Mouse (Mus musculus): ENCODE measurements around the gene Ndufs1.
A peak's percentile ranks its signal among the peaks of the same experiment; 100 is the strongest.

Ndufs1 gene

DNA sequence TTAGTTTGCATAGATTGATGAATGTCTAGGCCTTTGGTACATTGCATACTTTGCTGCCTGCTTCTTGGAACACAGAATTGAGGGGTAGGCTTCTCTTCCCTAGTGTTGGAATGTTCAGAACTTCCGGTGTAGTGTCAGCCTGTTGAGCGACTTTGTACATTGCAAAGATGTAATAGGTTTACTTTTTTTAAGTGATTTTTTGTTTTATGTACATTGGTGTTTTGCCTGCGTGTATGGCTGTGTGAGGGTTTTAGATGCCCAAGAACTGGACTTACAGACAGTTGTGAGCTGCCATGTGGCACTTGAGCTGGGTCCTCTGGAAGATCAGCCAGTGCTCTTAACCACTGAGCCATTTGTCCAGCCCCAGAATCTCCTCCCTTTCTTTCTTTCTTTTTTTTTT, 61.1 kb downstream of the Ndufs1 start:
- no peak for DNase-seq (ENCODE audit: low spot score in 2 of 2)

DNA sequence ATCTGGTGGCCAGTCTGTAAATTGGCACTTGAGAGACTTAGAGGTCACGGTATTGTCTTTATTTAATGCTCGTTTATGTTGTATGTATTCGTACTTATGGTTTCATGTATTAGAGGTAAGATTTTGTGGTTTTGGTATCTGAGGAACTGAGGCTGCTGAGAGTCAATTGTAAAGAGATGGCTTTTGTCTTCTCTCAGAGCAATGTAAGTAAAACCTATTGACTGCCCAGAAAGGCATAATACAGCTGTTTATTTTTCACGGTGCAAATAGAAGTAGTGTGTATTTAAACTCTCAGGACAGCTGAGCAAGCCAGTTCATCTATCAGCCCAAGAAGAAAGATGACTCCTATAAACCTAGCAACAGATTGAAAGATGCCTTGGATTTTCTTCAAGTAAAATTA, 61.5 kb downstream of the Ndufs1 start:
- no peak for DNase-seq (ENCODE audit: low spot score in 2 of 2)

DNA sequence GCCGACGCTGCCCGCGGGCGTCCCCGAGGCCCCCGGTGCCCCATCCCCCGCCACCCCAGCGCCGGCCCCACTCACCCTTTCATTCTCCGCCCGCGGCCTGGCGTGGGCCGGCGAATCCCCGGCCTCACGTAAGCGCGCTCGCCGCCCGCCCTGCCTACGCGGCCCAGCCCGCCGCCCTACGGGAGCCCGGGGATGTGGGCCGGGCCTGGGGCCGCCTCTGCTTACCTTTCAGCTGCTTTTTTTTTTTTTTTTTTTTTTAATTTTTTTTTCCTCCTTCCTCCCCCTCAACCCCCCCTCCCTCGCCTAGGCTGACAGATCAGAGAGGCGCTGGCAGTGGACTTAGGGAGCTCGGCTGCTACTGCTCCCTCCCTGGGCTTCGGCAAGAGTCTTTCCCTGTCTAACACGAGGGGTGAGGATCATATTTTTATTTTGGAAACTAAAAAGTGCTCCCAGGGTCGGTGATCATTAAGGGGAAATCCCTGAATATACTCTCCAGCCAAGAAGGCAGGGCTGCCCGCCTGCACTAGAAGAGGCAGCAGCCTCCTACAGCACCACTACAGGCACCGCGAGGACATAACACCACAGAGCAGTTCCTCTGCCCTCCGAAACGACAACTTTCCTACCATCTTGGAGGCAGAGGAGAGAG, 62.4 kb downstream of the Ndufs1 start, which contains the start of gene Ino80d:
Gene Ino80d (minus strand): TSS at position 532 of the 646 bp plus-strand sequence.
- DNase-seq (ENCODE audit: low spot score in 2 of 2), result peak; percentile 49 to 72

GRCm38 (mm10) chr1:63113274-63114135, 63.1 kb downstream of the Ndufs1 start:
- peak in 1 of 2 experiments; percentile 52 for DNase-seq (ENCODE audit: low spot score in 2 of 2)

GRCm38 (mm10) chr1:63112865-63113261, 63.8 kb downstream of the Ndufs1 start:
- DNase-seq (ENCODE audit: low spot score in 2 of 2), result peak in 1 of 2 experiments; percentile 16

DNA sequence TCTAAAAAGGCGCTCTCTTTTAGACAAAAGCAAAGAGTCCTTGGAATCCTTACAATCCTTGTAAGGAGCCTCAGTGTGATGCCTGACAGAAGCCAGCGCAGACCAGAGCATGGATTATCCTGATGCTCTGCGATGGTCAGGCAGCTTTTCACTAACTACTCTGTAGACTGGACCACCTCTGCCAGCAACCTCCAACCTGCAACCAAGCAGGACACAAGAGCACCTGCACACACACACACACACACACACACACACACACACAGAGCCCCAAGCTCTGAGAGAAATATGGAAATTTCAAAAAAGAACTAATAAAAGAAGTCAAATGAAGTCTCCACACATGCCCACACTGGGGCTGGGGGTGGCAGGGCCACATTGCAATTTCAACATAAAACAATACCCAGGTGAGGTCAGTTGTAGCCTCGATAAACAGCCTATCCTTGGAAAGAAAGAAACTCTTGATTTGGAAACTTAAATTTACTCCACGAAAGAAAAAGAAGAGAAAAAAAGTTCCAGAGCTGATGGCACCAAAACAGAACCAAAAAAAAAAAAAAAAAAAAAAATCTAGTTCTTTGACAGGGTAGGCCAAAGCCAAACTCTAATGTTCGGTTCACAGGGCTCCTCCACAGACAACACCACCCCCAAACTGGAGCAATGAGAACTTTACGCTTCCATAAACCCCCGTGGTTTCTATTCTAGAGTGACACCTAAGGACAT, 64.3 kb downstream of the Ndufs1 start:
- DNase-seq (ENCODE audit: low spot score in 2 of 2), result no peak

DNA sequence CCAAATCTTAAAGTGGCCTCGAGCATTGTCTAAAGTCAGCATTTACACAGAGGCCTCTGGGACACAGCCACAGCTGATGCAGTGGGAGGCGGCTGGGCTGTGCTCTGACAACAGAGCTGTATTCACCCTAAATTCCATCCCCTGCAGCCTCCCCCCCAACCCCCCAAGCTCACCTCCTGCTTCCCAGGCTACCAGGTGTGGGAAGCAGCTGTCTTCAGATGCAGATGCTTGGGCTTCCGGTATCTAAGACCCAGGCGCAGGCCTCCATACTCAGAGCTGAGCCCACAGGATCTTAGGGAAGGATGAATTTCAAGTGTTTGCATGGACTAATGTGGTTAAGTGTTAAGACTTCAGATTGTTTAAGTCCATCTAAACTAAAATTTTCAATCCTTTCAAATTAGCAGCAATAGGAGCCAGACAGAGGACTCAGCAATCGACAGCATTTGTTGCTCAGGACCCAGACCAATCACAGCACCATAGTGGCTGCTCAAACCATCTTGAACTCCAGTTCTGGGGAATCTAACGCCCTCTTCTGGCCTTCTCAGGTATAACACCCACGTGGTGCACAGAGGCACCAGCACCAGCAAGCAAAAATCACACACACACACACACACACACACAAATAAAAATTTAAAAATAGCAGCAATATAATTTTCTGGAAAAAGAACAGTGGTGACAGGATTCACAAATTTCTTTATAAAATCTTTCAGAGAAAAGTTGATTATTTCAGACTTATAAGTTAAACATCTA, 65.9 kb downstream of the Ndufs1 start:
- peak in 1 of 2 experiments; percentile 40 for DNase-seq (ENCODE audit: low spot score in 2 of 2)

DNA sequence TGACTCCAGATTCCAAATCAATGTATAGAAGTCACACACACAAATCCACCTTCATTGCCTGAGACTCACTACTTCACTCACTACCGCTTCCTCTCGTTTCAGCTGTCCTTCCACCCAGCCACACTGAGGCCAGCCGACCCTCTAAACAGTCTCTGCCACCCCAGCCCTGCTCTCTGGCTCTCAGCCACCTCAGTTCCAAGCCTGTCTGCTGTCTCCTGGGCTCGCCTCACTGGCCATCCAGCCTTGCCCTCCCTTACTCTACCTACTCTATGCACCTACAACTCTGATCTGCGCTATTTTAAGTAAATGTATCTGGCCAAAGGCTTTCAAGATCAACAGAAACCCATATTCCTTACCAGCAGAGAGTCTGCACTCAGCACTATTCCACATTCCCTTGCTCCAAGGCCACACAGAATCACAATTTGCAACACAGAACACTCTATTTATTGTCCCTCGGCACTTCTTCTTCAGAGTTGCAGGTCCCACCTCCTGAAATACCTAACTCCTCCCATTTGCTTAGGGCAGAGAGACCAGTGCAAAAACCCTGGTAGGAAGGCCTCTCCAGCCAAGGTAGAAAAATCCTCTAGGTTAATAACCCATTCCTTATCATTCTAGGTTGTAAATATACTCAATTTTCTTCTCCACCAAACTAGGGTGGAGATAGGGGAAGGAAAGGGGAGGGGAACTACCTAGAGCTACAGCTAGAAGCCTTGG, 68.9 kb downstream of the Ndufs1 start:
- DNase-seq (ENCODE audit: low spot score in 2 of 2), result no peak

DNA sequence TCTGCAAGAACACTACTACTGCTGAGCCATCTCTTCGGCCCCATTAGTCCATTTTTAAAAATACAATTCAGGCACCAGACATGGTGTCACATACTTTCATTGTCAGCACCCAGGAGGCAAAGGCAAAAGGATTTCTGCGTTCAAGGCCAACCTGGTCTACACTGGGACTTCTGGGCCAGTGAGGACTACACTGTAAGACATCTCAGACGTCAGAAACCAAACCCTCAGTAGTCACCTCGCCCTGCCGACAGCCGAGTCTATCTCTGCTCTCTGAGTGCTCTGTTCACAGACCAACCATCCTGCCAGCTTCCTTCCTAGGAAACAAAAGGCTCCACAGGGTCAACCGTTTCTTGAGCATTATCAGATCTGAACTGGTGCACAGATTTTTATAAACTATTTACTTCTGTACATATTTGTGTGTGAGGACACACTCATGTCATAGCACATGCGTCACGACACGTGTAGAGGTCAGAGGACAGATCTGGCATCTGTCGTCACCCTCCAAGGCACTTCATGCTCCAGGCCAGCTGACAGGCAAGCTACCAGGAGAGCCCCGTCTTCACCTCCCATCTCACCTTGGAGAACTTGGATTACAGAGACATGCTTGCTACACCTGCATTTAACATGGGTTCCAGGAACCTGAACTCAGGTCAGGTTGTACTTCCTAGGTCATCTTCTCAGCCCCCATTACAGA, 73.7 kb downstream of the Ndufs1 start:
- DNase-seq (ENCODE audit: low spot score in 2 of 2), result no peak

GRCm38 (mm10) chr1:63100196-63100595, 76.4 kb downstream of the Ndufs1 start:
- no peak for DNase-seq (ENCODE audit: low spot score in 2 of 2)

DNA sequence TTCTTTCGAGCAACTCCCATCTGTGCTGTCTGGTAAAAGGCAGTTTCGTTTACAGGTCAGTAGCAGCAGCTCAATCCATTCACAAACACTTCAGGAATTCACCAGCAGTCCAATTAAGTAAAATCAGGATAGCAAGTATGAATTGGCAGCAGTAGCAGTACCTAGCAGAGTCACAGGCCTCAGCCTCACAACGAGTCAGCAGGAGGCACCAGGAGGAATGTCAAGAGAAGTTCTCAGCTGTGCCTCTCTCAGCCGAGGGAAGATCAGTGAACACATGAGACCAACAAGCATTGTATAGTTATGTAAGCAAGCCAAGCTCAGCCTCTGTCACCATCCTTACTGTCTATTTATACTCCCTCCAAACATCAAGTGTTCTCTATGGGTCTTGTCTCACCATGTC, 77.8 kb downstream of the Ndufs1 start:
- no peak for DNase-seq (ENCODE audit: low spot score in 2 of 2)

DNA sequence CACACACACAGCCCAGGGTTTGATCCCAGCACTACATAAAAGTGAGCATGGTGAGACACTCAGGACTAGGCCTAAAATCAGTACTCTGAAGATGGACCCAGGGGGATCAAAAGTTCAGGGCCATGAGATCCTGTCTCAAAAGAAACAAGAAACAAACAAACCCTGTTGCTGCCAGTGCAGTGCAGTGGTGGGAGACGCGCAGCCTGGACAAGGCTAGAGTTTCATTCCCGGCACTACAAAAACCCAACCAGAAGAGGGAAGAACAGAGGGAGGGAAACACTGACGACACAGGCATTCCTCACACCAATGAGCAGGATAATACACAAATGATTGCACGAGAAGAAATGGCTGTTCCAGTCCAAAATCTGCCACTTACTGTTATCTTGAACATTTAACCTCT, 80.6 kb downstream of the Ndufs1 start:
- DNase-seq (ENCODE audit: low spot score in 2 of 2), result no peak
